Mouse (Mus musculus): ENCODE measurements at regions not wholly inside any gene's neighbourhood (a gene's known extent, or its start where the extent isn't known, plus 50 kb on each side); places are given as distances from the start of the nearest gene placed in this dataset.

- Histone ChIP-seq H3K27me3 (replicated peaks) (no peaks in the 10 kb centered on the region), H3K4me3 (replicated peaks in 1 of 3; ENCODE audit: low read depth in 2 of 3, low read length in 2 of 3, poor library complexity in 1 of 3) (no peak overlapping the region), H3K27ac (ENCODE audit: insufficient read depth, low read depth) (no peak overlapping the region), H3K79me2 (replicated peaks; ENCODE audit: control insufficient read depth, extremely low read depth, insufficient read depth, poor library complexity, severe bottlenecking) (no peaks in the 10 kb centered on the region), H3K4me2 (ENCODE audit: insufficient read depth, low read depth, poor library complexity, severe bottlenecking) (no peak overlapping the region), H3K9ac (ENCODE audit: insufficient read depth, low read depth) (no peak overlapping the region), H3K36me3 (replicated peaks in 1 of 2; ENCODE audit: control insufficient read depth in 1 of 2, insufficient read depth in 1 of 2, low read length in 1 of 2) (no peaks in the 10 kb centered on the region), H3K9me3 (replicated peaks; ENCODE audit: low read length) (no peaks in the 10 kb centered on the region), H3K4me1 (ENCODE audit: control insufficient read depth in 1 of 2, insufficient read depth in 2 of 2) (peaks cover 0 to 3% of the 10 kb centered on the region in 2 experiments; a peak in 1 of 4 replicates)
- TF ChIP-seq ZNF384 (IDR thresholded peaks at IDR 0.05; ENCODE audit: low read depth, low read length) = no peak
- no peak for TF ChIP-seq MEF2A (IDR thresholded peaks at IDR 0.05; ENCODE audit: borderline replicate concordance, low read depth, low read length)
- no peak for TF ChIP-seq BHLHE40 (IDR thresholded peaks at IDR 0.05; ENCODE audit: low read depth, low read length)
- no peak for TF ChIP-seq ELF1 (IDR thresholded peaks at IDR 0.05; ENCODE audit: low read depth, low read length)
- no peak for TF ChIP-seq MAZ (IDR thresholded peaks at IDR 0.05; ENCODE audit: low read depth, low read length)
- no peak for TF ChIP-seq ZC3H11A (IDR thresholded peaks at IDR 0.05; ENCODE audit: low read depth, low read length)
- no peak for TF ChIP-seq SIN3A (IDR thresholded peaks at IDR 0.05; ENCODE audit: low read length)
- no peak for TF ChIP-seq IRF4 (IDR thresholded peaks at IDR 0.05; ENCODE audit: low read depth, low read length)
- no peak for TF ChIP-seq MAFK (IDR thresholded peaks at IDR 0.05; ENCODE audit: insufficient replicate concordance, low read length)
- in situ Hi-C loops (cut with MboI; ENCODE audit: low pct_ligation_motif_present, low pct_unique_long_range_greater_than_20kb, low sequenced_read_pairs) (no loop called here), dilution Hi-C loops (cut with MboI; ENCODE audit: extremely low pct_ligation_motif_present, extremely low pct_unique_long_range_greater_than_20kb, low sequenced_read_pairs) (no loop called here)
- DNase-seq (ENCODE audit: extremely low read depth) = no peak
These were observed 257.4 kb downstream of the Plk2 start for GRCm38 (mm10) chr13:110652201-110652600.

- H3K27ac ChIP-seq (ENCODE audit: insufficient read depth, low read depth) = no peak overlapping the region
- H3K4me3 ChIP-seq (replicated peaks in 1 of 3; ENCODE audit: low read depth in 2 of 3, low read length in 2 of 3, poor library complexity in 1 of 3) = no peak overlapping the region
- in situ Hi-C loops (cut with MboI; ENCODE audit: low pct_ligation_motif_present, low pct_unique_long_range_greater_than_20kb, low sequenced_read_pairs) (no loop called here), dilution Hi-C loops (cut with MboI; ENCODE audit: extremely low pct_ligation_motif_present, extremely low pct_unique_long_range_greater_than_20kb, low sequenced_read_pairs) (no loop called here)
- no peak overlapping the region for H3K4me2 ChIP-seq (ENCODE audit: insufficient read depth, low read depth, poor library complexity, severe bottlenecking)
- no peaks in the 10 kb centered on the region for H3K36me3 ChIP-seq (replicated peaks in 1 of 2; ENCODE audit: control insufficient read depth in 1 of 2, insufficient read depth in 1 of 2, low read length in 1 of 2)
- H3K27me3 ChIP-seq (replicated peaks) = no peaks in the 10 kb centered on the region
- H3K79me2 ChIP-seq (replicated peaks; ENCODE audit: control insufficient read depth, extremely low read depth, insufficient read depth, poor library complexity, severe bottlenecking) = no peaks in the 10 kb centered on the region
- TF ChIP-seq CTCF (conservative IDR thresholded peaks at IDR 0.05 in 1 of 2, IDR thresholded peaks at IDR 0.05 in 1 of 2; ENCODE audit: low read depth in 2 of 2, low read length in 2 of 2) (0 out of 4 replicates have a peak, but pooled peaks of 1 of the 2 experiments have one; percentile 3), SMC3 (IDR thresholded peaks at IDR 0.05; ENCODE audit: low read depth, low read length) (peak; percentile 26; the same call in 1 of the 2 replicates), MEF2A (IDR thresholded peaks at IDR 0.05; ENCODE audit: borderline replicate concordance, low read depth, low read length) (no peak), TBP (conservative IDR thresholded peaks at IDR 0.05; ENCODE audit: low read depth, low read length) (no peak), MAFK (IDR thresholded peaks at IDR 0.05; ENCODE audit: insufficient replicate concordance, low read length) (no peak)
- no peak for DNase-seq (ENCODE audit: extremely low read depth)
- H3K9ac ChIP-seq (ENCODE audit: insufficient read depth, low read depth) = no peak overlapping the region
- no peaks in the 10 kb centered on the region for H3K4me1 ChIP-seq (ENCODE audit: control insufficient read depth in 1 of 2, insufficient read depth in 2 of 2)
- H3K9me3 ChIP-seq (replicated peaks; ENCODE audit: low read length) = no peaks in the 10 kb centered on the region
These were observed 270.4 kb downstream of the Plk2 start for GRCm38 (mm10) chr13:110665073-110665800.

Data from CH12.LX (cell line).